In the genomic region with DNA sequence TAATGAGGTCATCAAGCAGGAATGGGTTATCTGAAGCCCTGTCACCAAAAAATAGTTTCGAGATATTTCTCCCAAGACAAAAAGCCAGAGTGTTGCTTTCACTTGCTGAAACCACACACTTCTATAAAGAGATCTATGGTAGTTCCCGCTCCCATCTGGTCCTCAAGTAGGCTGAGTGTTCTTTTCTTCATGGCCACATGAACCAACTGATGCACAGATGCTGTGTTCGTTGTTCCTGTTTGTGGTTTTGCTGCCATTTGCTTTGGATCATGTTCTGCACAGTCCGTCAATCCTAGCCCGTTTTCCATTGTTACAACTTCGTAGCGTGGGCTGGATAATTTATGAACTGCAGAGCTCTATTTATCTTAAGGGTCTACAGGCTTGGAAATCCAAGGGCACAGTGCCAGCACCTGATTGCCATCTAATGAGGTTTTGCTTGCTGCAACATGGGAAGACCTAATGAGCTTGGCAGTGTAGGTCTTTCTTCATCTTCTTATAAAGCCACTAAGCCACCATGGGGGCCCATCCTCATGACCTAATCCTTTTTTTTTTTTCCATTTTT, we compare ENCODE assay signal across 20 mouse cellular contexts. TPM values are rescaled to one million over a fixed set of nuclear protein-coding genes. Genes with fewer than 3 reads are reported as not detected.
DNase-seq lines count a peak whose midpoint lies in the region; ATAC-seq and TF ChIP-seq lines count a peak whose summit lies in the region.
"Had no signal": no experiment of that assay in that cellular context is flagged by ENCODE, and none has a peak within 500 bp of the region (broad histone marks: within the 10 kb centered on the region; RNA-seq: fewer than 3 reads in every experiment).

No protein-coding gene starts in this region.

- H3K27ac ChIP-seq in hindbrain, embryonic 16.5 days (ENCODE audit: low read depth, low read length): no peak overlapping the region
- H3K27ac ChIP-seq: embryonic facial prominence, embryonic 15.5 days; hindbrain, embryonic 15.5 days; kidney, postnatal 0 days; limb, embryonic 13.5 days; liver, embryonic 13.5 days; midbrain, embryonic 13.5 days; neural tube, embryonic 12.5 days had no signal

- DNase-seq in kidney, postnatal 10 days: peak; percentile 11
- DNase-seq in kidney, adult 11 months: no peak
- peak; percentile 29 for DNase-seq in 416B (ENCODE audit: low read depth)
- peak; percentile 59 for DNase-seq in brain, embryonic 14.5 days (ENCODE audit: low read depth)
- peak; percentile 58 for DNase-seq in lung, postnatal 14 days
- DNase-seq in adrenal gland, postnatal 10 days: no peak
- DNase-seq: cerebellum, adult 11 months; cerebellum, postnatal 10 days; heart, adult 18-20 months; liver, embryonic 13.5 days; right cerebral cortex, postnatal 14 days; thymus, adult 2 months had no signal

- H3K36me3 ChIP-seq in hindbrain, embryonic 16.5 days (ENCODE audit: control insufficient read depth, insufficient read depth, low read length): no peaks in the 10 kb centered on the region
- H3K36me3 ChIP-seq: embryonic facial prominence, embryonic 15.5 days; hindbrain, embryonic 15.5 days; limb, embryonic 13.5 days; liver, embryonic 13.5 days; midbrain, embryonic 13.5 days; neural tube, embryonic 12.5 days had no signal

- no peak overlapping the region for H3K4me3 ChIP-seq in hindbrain, embryonic 16.5 days (ENCODE audit: low read length)
- H3K4me3 ChIP-seq: embryonic facial prominence, embryonic 15.5 days; hindbrain, embryonic 15.5 days; limb, embryonic 13.5 days; liver, embryonic 13.5 days; midbrain, embryonic 13.5 days; neural tube, embryonic 12.5 days had no signal

- H3K9me3 ChIP-seq in hindbrain, embryonic 16.5 days (ENCODE audit: control insufficient read depth, low read length): no peaks in the 10 kb centered on the region
- H3K9me3 ChIP-seq: embryonic facial prominence, embryonic 15.5 days; hindbrain, embryonic 15.5 days; limb, embryonic 13.5 days; liver, embryonic 13.5 days; midbrain, embryonic 13.5 days; neural tube, embryonic 12.5 days had no signal

- no peak for TF ChIP-seq POLR2A in brain, embryonic 14.5 days (IDR thresholded peaks at IDR 0.05; ENCODE audit: borderline replicate concordance, extremely low read depth, insufficient read depth, insufficient read length, poor library complexity, severe bottlenecking)

- TF ChIP-seq CTCF in brain, embryonic 14.5 days (IDR thresholded peaks at IDR 0.05; ENCODE audit: borderline replicate concordance, extremely low read depth, insufficient read depth, insufficient read length): no peak

- WGBS in hindbrain, embryonic 16.5 days: 81% methylated on average over 7 of the region's 7 CpGs

- H3K27me3 ChIP-seq in hindbrain, embryonic 16.5 days (replicated peaks; ENCODE audit: control insufficient read depth, insufficient read depth, low read length): no peaks in the 10 kb centered on the region
- H3K27me3 ChIP-seq: embryonic facial prominence, embryonic 15.5 days; hindbrain, embryonic 15.5 days; limb, embryonic 13.5 days; liver, embryonic 13.5 days; midbrain, embryonic 13.5 days; neural tube, embryonic 12.5 days had no signal

- H3K9ac ChIP-seq in hindbrain, embryonic 16.5 days (ENCODE audit: low read depth, low read length): no peak overlapping the region
- H3K9ac ChIP-seq: embryonic facial prominence, embryonic 15.5 days; hindbrain, embryonic 15.5 days; limb, embryonic 13.5 days; liver, embryonic 13.5 days; midbrain, embryonic 13.5 days; neural tube, embryonic 12.5 days had no signal

- H3K4me2 ChIP-seq in hindbrain, embryonic 16.5 days (ENCODE audit: low read length): no peak overlapping the region
- H3K4me2 ChIP-seq: embryonic facial prominence, embryonic 15.5 days; hindbrain, embryonic 15.5 days; limb, embryonic 13.5 days; liver, embryonic 13.5 days; midbrain, embryonic 13.5 days; neural tube, embryonic 12.5 days had no signal

- no peak for ATAC-seq in hindbrain, embryonic 16.5 days
- ATAC-seq: intestine, embryonic 16.5 days; midbrain, embryonic 13.5 days had no signal

- H3K4me1 ChIP-seq in hindbrain, embryonic 16.5 days (ENCODE audit: control insufficient read depth, insufficient read depth, low read depth, low read length): no peaks in the 10 kb centered on the region
- H3K4me1 ChIP-seq: embryonic facial prominence, embryonic 15.5 days; hindbrain, embryonic 15.5 days; limb, embryonic 13.5 days; liver, embryonic 13.5 days; midbrain, embryonic 13.5 days; neural tube, embryonic 12.5 days had no signal

RNA-seq across cellular contexts. Expression of a gene that starts 30.1 kb away (rescaled TPM):
- 18.2 and 34.6 TPM in 2 replicates for polyA plus RNA-seq in brain, embryonic 14.5 days (2012; rRNA removed)
- total RNA-seq in adrenal gland, postnatal 10 days (2021): 100 to 1,000 TPM; 161 to 189 TPM
- polyA plus RNA-seq in hindbrain, embryonic 16.5 days (2015; fragmentation: Nextera tagmentation; extraction: Ambion mirVana): 11.2 and 15.0 TPM in 2 replicates

RNA-seq across cellular contexts. Expression of a gene that starts 38.7 kb away (rescaled TPM):
- polyA plus RNA-seq in brain, embryonic 14.5 days (2012; rRNA removed): 12.3 and 16.9 TPM in 2 replicates
- 1 to 10 TPM; 4.5 to 5.7 TPM for total RNA-seq in adrenal gland, postnatal 10 days (2021)
- 7.8 and 8.8 TPM in 2 replicates for polyA plus RNA-seq in hindbrain, embryonic 16.5 days (2015; fragmentation: Nextera tagmentation; extraction: Ambion mirVana)
- polyA plus RNA-seq: liver, embryonic 13.5 days had no signal

Comparison
In these comparisons a context has a peak if more than half of its experiments do, and no peak if none do; other contexts are left out.
1. DNase-seq: peak in kidney, postnatal 10 days (single experiment), 416B (single experiment), brain, embryonic 14.5 days (single experiment) and lung, postnatal 14 days (single experiment); none in kidney, adult 11 months (single experiment) and adrenal gland, postnatal 10 days (single experiment).